Mouse (Mus musculus) heart, embryonic 15.5 days (tissue): ENCODE measurements at regions not wholly inside any gene's neighbourhood (a gene's known extent, or its start where the extent isn't known, plus 50 kb on each side); places are given as distances from the start of the nearest gene placed in this dataset.

Experiments used
- ATAC-seq: fragments of 200-750 bp; cut with Nextera tagmentation; replicated peaks from 2 replicates; pipeline ENCODE4 v1.8.0; 2017; ENCODE audit warnings: low read depth, moderate TSS enrichment; ENCODE audit not compliant: insufficient number of reproducible peaks, insufficient read depth, low FRiP score
- H3K27ac ChIP-seq: fragments of 300-500 bp; sonication (generic); 2 replicates; pipeline ENCODE4 v1.5.1; 2015; ENCODE audit warnings: mild to moderate bottlenecking, inconsistent platforms
- H3K27me3 ChIP-seq: fragments of 300-500 bp; sonication (generic); 2 replicates; pipeline ENCODE4 v1.6.1; 2015; ENCODE audit warnings: inconsistent platforms
- H3K36me3 ChIP-seq: fragments of 300-500 bp; sonication (generic); 2 replicates; pipeline ENCODE4 v1.6.1; 2015; ENCODE audit warnings: mild to moderate bottlenecking, inconsistent platforms
- H3K4me1 ChIP-seq: fragments of 300-500 bp; sonication (generic); replicated peaks from 2 replicates; pipeline ENCODE4 v1.6.1; 2015; ENCODE audit warnings: inconsistent platforms
- H3K4me2 ChIP-seq: fragments of 300-500 bp; sonication (generic); 2 replicates; pipeline ENCODE4 v1.6.1; 2015; ENCODE audit warnings: inconsistent platforms, mild to moderate bottlenecking, moderate library complexity
- H3K4me3 ChIP-seq: fragments of 300-500 bp; sonication (generic); 2 replicates; pipeline ENCODE4 v1.5.1; 2015; ENCODE audit warnings: mild to moderate bottlenecking, inconsistent platforms
- H3K9ac ChIP-seq: fragments of 300-500 bp; sonication (generic); 2 replicates; pipeline ENCODE4 v1.6.1; 2015; ENCODE audit warnings: mild to moderate bottlenecking, inconsistent platforms
- H3K9me3 ChIP-seq: fragments of 300-500 bp; sonication (generic); replicated peaks from 2 replicates; pipeline ENCODE4 v1.6.1; 2016; ENCODE audit warnings: inconsistent platforms
- whole genome bisulfite sequencing: fragments of 180-500 bp; shearing (Covaris S2); methylation state at CpG from one replicate; pipeline ENCODE4 v1.1.7; 2015; ENCODE audit warnings: mixed read lengths; 5-methylcytosine and 5-hydroxymethylcytosine counted together

- no peaks in the 10 kb centered on the region for H3K27me3 ChIP-seq
These were observed 180.6 kb downstream of the Irx2 start for GRCm38 (mm10) chr13:72809226-72809625.

GRCm38 (mm10) chr13:72810626-72811025, 182.0 kb downstream of the Irx2 start:
- H3K4me3 ChIP-seq, result no peak overlapping the region
- H3K9me3 ChIP-seq, result no peaks in the 10 kb centered on the region
- H3K36me3 ChIP-seq, result no peaks in the 10 kb centered on the region
- no peak for ATAC-seq
- no peak overlapping the region for H3K9ac ChIP-seq
- H3K4me2 ChIP-seq, result no peak overlapping the region
- no peaks in the 10 kb centered on the region for H3K4me1 ChIP-seq
- peaks cover 10% of the 10 kb centered on the region for H3K27me3 ChIP-seq
- 75% methylated on average over 1 of the region's 1 CpGs for WGBS
- no peak overlapping the region for H3K27ac ChIP-seq

More at GRCm38 (mm10) chr13:72809226-72809625, 180.6 kb downstream of the Irx2 start:
- Histone ChIP-seq H3K4me1 (no peaks in the 10 kb centered on the region), H3K36me3 (no peaks in the 10 kb centered on the region), H3K4me3 (no peak overlapping the region), H3K27ac (no peak overlapping the region), H3K9ac (no peak overlapping the region), H3K9me3 (no peaks in the 10 kb centered on the region), H3K4me2 (no peak overlapping the region)
- WGBS, result 86% methylated on average over 3 of the region's 3 CpGs
- no peak for ATAC-seq

- no peaks in the 10 kb centered on the region for H3K9me3 ChIP-seq
- H3K4me2 ChIP-seq, result no peak overlapping the region
- no peak overlapping the region for H3K27ac ChIP-seq
- H3K4me1 ChIP-seq, result no peaks in the 10 kb centered on the region
- WGBS, result 63% methylated on average over 7 of the region's 7 CpGs
- H3K4me3 ChIP-seq, result no peak overlapping the region
- H3K27me3 ChIP-seq, result peaks cover 32% of the 10 kb centered on the region
- ATAC-seq, result no peak
- H3K9ac ChIP-seq, result no peak overlapping the region
- H3K36me3 ChIP-seq, result no peaks in the 10 kb centered on the region
These were observed 186.0 kb downstream of the Irx2 start for GRCm38 (mm10) chr13:72814616-72815015.

- H3K9ac ChIP-seq, result no peak overlapping the region
These were observed 186.8 kb downstream of the Irx2 start for GRCm38 (mm10) chr13:72815236-72815932.

GRCm38 (mm10) chr13:72815933-72816553, 187.4 kb downstream of the Irx2 start:
- Histone ChIP-seq H3K4me2 (peak overlapping the region; percentile 26; the same call in 1 of the 2 replicates), H3K27ac (no peak overlapping the region), H3K4me1 (no peaks in the 10 kb centered on the region), H3K9ac (no peak overlapping the region), H3K36me3 (no peaks in the 10 kb centered on the region), H3K4me3 (0 out of 2 replicates have a peak overlapping the region, but pooled peaks have one; percentile 2), H3K27me3 (peaks cover 32% of the 10 kb centered on the region), H3K9me3 (no peaks in the 10 kb centered on the region)
- ATAC-seq, result no peak
- 10% methylated on average over 18 of the region's 18 CpGs for WGBS

More at GRCm38 (mm10) chr13:72815236-72815932, 186.8 kb downstream of the Irx2 start:
- no peak for ATAC-seq
- no peak overlapping the region for H3K4me3 ChIP-seq
- no peak overlapping the region for H3K27ac ChIP-seq
- no peaks in the 10 kb centered on the region for H3K9me3 ChIP-seq
- H3K36me3 ChIP-seq, result no peaks in the 10 kb centered on the region
- H3K4me1 ChIP-seq, result no peaks in the 10 kb centered on the region
- 10% methylated on average over 4 of the region's 4 CpGs for WGBS
- H3K27me3 ChIP-seq, result peaks cover 32% of the 10 kb centered on the region
- no peak overlapping the region for H3K4me2 ChIP-seq

- H3K4me2 ChIP-seq, result peak overlapping the region; percentile 26; the same call in 1 of the 2 replicates
- H3K36me3 ChIP-seq, result no peaks in the 10 kb centered on the region
- 16% methylated on average over 8 of the region's 8 CpGs for WGBS
- H3K27ac ChIP-seq, result no peak overlapping the region
- H3K4me1 ChIP-seq, result no peaks in the 10 kb centered on the region
- H3K27me3 ChIP-seq, result peaks cover 32% of the 10 kb centered on the region
- H3K4me3 ChIP-seq, result no peak overlapping the region
- no peak for ATAC-seq
- H3K9me3 ChIP-seq, result no peaks in the 10 kb centered on the region
- H3K9ac ChIP-seq, result no peak overlapping the region
These were observed 188.2 kb downstream of the Irx2 start for GRCm38 (mm10) chr13:72816856-72817255.

GRCm38 (mm10) chr13:72817521-72817920, 188.9 kb downstream of the Irx2 start:
- no peak overlapping the region for H3K27ac ChIP-seq
- 34% methylated on average over 2 of the region's 2 CpGs for WGBS
- ATAC-seq, result no peak
- no peak overlapping the region for H3K4me3 ChIP-seq
- H3K27me3 ChIP-seq, result peaks cover 32% of the 10 kb centered on the region
- no peaks in the 10 kb centered on the region for H3K36me3 ChIP-seq
- no peak overlapping the region for H3K4me2 ChIP-seq
- no peaks in the 10 kb centered on the region for H3K4me1 ChIP-seq
- no peaks in the 10 kb centered on the region for H3K9me3 ChIP-seq
- H3K9ac ChIP-seq, result no peak overlapping the region

- no peak overlapping the region for H3K27ac ChIP-seq
- no peak overlapping the region for H3K4me2 ChIP-seq
- no peaks in the 10 kb centered on the region for H3K36me3 ChIP-seq
- H3K4me3 ChIP-seq, result no peak overlapping the region
- ATAC-seq, result 0 out of 2 replicates have a peak, but pooled peaks have one; percentile 37
- H3K4me1 ChIP-seq, result no peaks in the 10 kb centered on the region
- 11% methylated on average over 6 of the region's 6 CpGs for WGBS
- no peak overlapping the region for H3K9ac ChIP-seq
- H3K9me3 ChIP-seq, result no peaks in the 10 kb centered on the region
- H3K27me3 ChIP-seq, result peaks cover 32% of the 10 kb centered on the region
These were observed 189.3 kb downstream of the Irx2 start for GRCm38 (mm10) chr13:72817930-72818329.

- Histone ChIP-seq H3K9me3 (no peaks in the 10 kb centered on the region), H3K27me3 (peaks cover 5% of the 10 kb centered on the region), H3K4me2 (no peak overlapping the region), H3K27ac (no peak overlapping the region), H3K4me1 (no peaks in the 10 kb centered on the region), H3K4me3 (no peak overlapping the region), H3K9ac (no peak overlapping the region), H3K36me3 (no peaks in the 10 kb centered on the region)
- no peak for ATAC-seq
- 42% methylated on average over 3 of the region's 3 CpGs for WGBS
These were observed 198.0 kb downstream of the Irx2 start for GRCm38 (mm10) chr13:72826613-72827012.

- 63% methylated on average over 3 of the region's 3 CpGs for WGBS
These were observed 200.7 kb downstream of the Irx2 start for GRCm38 (mm10) chr13:72829331-72829730.

GRCm38 (mm10) chr13:72833326-72833725, 204.7 kb downstream of the Irx2 start:
- H3K4me2 ChIP-seq, result no peak overlapping the region
- no peaks in the 10 kb centered on the region for H3K9me3 ChIP-seq
- WGBS, result 55% methylated on average over 2 of the region's 2 CpGs
- ATAC-seq, result no peak
- H3K36me3 ChIP-seq, result no peaks in the 10 kb centered on the region
- no peak overlapping the region for H3K9ac ChIP-seq
- H3K4me3 ChIP-seq, result no peak overlapping the region
- no peaks in the 10 kb centered on the region; the same call in 1 of the 2 replicates for H3K27me3 ChIP-seq
- no peaks in the 10 kb centered on the region for H3K4me1 ChIP-seq
- no peak overlapping the region for H3K27ac ChIP-seq

More at GRCm38 (mm10) chr13:72829331-72829730, 200.7 kb downstream of the Irx2 start:
- Histone ChIP-seq H3K27ac (no peak overlapping the region), H3K4me2 (no peak overlapping the region), H3K9ac (no peak overlapping the region), H3K4me1 (no peaks in the 10 kb centered on the region), H3K36me3 (no peaks in the 10 kb centered on the region), H3K9me3 (no peaks in the 10 kb centered on the region), H3K4me3 (no peak overlapping the region), H3K27me3 (no peaks in the 10 kb centered on the region)
- no peak for ATAC-seq
